Mouse (Mus musculus) hindbrain, embryonic 14.5 days (tissue): ENCODE data around the gene Sipa1l2. TPM values are rescaled to one million over a fixed set of nuclear protein-coding genes. Genes with fewer than 3 reads are reported as not detected.
"Not testable (repeated sequence)": the region's sequence is repeated elsewhere in the genome, so short reads cannot be mapped to it uniquely, and the experiment has no call there.

ENCODE experiments used
- ATAC-seq: fragments of 200-750 bp; cut with Nextera tagmentation; 2 replicates; pipeline ENCODE4 v1.8.0; 2017; ENCODE audit warnings: moderate number of reproducible peaks, mild to moderate bottlenecking, moderate TSS enrichment, moderate library complexity; ENCODE audit not compliant: low FRiP score
- DNase-seq: peaks from one replicate; pipeline ENCODE4 v3.0.0-alpha.2; 2015; ENCODE audit warnings: low spot score
- H3K27ac ChIP-seq: fragments of 300-500 bp; sonication (generic); 2 replicates; pipeline ENCODE4 v1.5.1; 2014; ENCODE audit warnings: mild to moderate bottlenecking, moderate library complexity
- H3K27me3 ChIP-seq: fragments of 300-500 bp; sonication (generic); 2 replicates; pipeline ENCODE4 v1.6.1; 2014; ENCODE audit warnings: mild to moderate bottlenecking, low read length, mixed read lengths; ENCODE audit not compliant: control insufficient read depth, insufficient read depth
- H3K36me3 ChIP-seq: fragments of 300-500 bp; sonication (generic); replicated peaks from 2 replicates; pipeline ENCODE4 v1.6.1; 2014; ENCODE audit not compliant: control insufficient read depth, insufficient read depth
- H3K4me1 ChIP-seq: fragments of 300-500 bp; sonication (generic); replicated peaks from 2 replicates; pipeline ENCODE4 v1.6.1; 2014; ENCODE audit warnings: antibody characterized with exemption, low read length, mixed read lengths; ENCODE audit not compliant: control insufficient read depth, insufficient read depth
- H3K4me2 ChIP-seq: fragments of 300-500 bp; sonication (generic); replicated peaks from 2 replicates; pipeline ENCODE4 v1.6.1; 2014; ENCODE audit warnings: mild to moderate bottlenecking, moderate library complexity
- H3K4me3 ChIP-seq: fragments of 300-500 bp; sonication (generic); replicated peaks from 2 replicates; pipeline ENCODE4 v1.5.1; 2014; ENCODE audit warnings: mild to moderate bottlenecking, low read length
- H3K9ac ChIP-seq: fragments of 300-500 bp; sonication (generic); 2 replicates; pipeline ENCODE4 v1.6.1; 2014
- H3K9me3 ChIP-seq: fragments of 300-500 bp; sonication (generic); 2 replicates; pipeline ENCODE4 v1.6.1; 2016; ENCODE audit warnings: low read length; ENCODE audit not compliant: control insufficient read depth
- WGBS: fragments of 180-500 bp; shearing (Covaris S2); extraction: QIAGEN DNeasy Blood & Tissue Kit; methylation state at CpG from one replicate; pipeline ENCODE4 v1.1.7; 2014; 5-methylcytosine and 5-hydroxymethylcytosine counted together
- polyA plus RNA-seq: library from polyadenylated mRNA; unstranded; fragments of >200 nt; fragmentation: Nextera tagmentation; extraction: Ambion mirVana; gene quantifications from 2 replicates; pipeline ENCODE4 v1.2.1, GENCODE M21; 2014

Gene Sipa1l2
- polyA plus RNA-seq, 1 experiment from 2014 or later = 22.1 TPM

GRCm38 (mm10) chr8:125416146-125416545, 153.5 kb downstream of the Sipa1l2 start:
- Histone ChIP-seq H3K36me3 (peaks cover 28% of the 10 kb centered on the region), H3K9ac (no peak overlapping the region), H3K4me3 (no peak overlapping the region), H3K27me3 (no peaks in the 10 kb centered on the region), H3K9me3 (no peaks in the 10 kb centered on the region), H3K4me1 (peaks cover 10% of the 10 kb centered on the region; the same call in 1 of the 2 replicates), H3K4me2 (no peak overlapping the region), H3K27ac (no peak overlapping the region)
- DNase-seq (no peak), ATAC-seq (no peak)
- 81% methylated on average over 6 of the region's 6 CpGs for WGBS

GRCm38 (mm10) chr8:125414651-125415050, 155.0 kb downstream of the Sipa1l2 start:
- DNase-seq (no peak), ATAC-seq (no peak)
- peaks cover 20% of the 10 kb centered on the region for H3K36me3 ChIP-seq
- 88% methylated on average over 8 of the region's 8 CpGs for WGBS
- no peak overlapping the region for H3K27ac ChIP-seq
- no peaks in the 10 kb centered on the region for H3K27me3 ChIP-seq
- no peak overlapping the region for H3K9ac ChIP-seq
- H3K4me3 ChIP-seq = no peak overlapping the region
- H3K4me1 ChIP-seq = peaks cover 10% of the 10 kb centered on the region; the same call in 1 of the 2 replicates
- H3K4me2 ChIP-seq = no peak overlapping the region
- H3K9me3 ChIP-seq = no peaks in the 10 kb centered on the region

- DNase-seq (no peak), ATAC-seq (no peak)
Observed at GRCm38 (mm10) chr8:125413001-125413909, 156.4 kb downstream of the Sipa1l2 start.

GRCm38 (mm10) chr8:125410646-125411045, 159.0 kb downstream of the Sipa1l2 start:
- Histone ChIP-seq H3K9me3 (no peaks in the 10 kb centered on the region), H3K36me3 (no peaks in the 10 kb centered on the region), H3K27ac (no peak overlapping the region), H3K4me3 (no peak overlapping the region), H3K4me2 (no peak overlapping the region), H3K4me1 (peaks cover 17% of the 10 kb centered on the region; the same call in 1 of the 2 replicates), H3K9ac (no peak overlapping the region), H3K27me3 (no peaks in the 10 kb centered on the region)
- WGBS = 67% methylated on average over 5 of the region's 5 CpGs
- DNase-seq (no peak), ATAC-seq (no peak)

More at GRCm38 (mm10) chr8:125413001-125413909, 156.4 kb downstream of the Sipa1l2 start:
- H3K9ac ChIP-seq = no peak overlapping the region
- H3K27ac ChIP-seq = no peak overlapping the region; the same call in 1 of the 2 replicates
- H3K27me3 ChIP-seq = no peaks in the 10 kb centered on the region
- H3K4me1 ChIP-seq = peaks cover 10% of the 10 kb centered on the region; the same call in 1 of the 2 replicates
- no peak overlapping the region for H3K4me3 ChIP-seq
- no peak overlapping the region for H3K4me2 ChIP-seq
- H3K36me3 ChIP-seq = peaks cover 6% of the 10 kb centered on the region; the same call in 1 of the 2 replicates
- WGBS = 27% methylated on average over 13 of the region's 13 CpGs
- no peaks in the 10 kb centered on the region for H3K9me3 ChIP-seq

GRCm38 (mm10) chr8:125407672-125408071, 161.9 kb downstream of the Sipa1l2 start:
- no peak overlapping the region for H3K9ac ChIP-seq
- no peaks in the 10 kb centered on the region for H3K27me3 ChIP-seq
- no peak for DNase-seq
- H3K36me3 ChIP-seq = no peaks in the 10 kb centered on the region
- ATAC-seq = no peak
- H3K4me1 ChIP-seq = peaks cover 7% of the 10 kb centered on the region; the same call in 1 of the 2 replicates
- no peak overlapping the region for H3K27ac ChIP-seq
- H3K4me3 ChIP-seq = no peak overlapping the region
- no peak overlapping the region for H3K4me2 ChIP-seq
- no peaks in the 10 kb centered on the region for H3K9me3 ChIP-seq
- WGBS = 10% methylated on average over 9 of the region's 9 CpGs

- DNase-seq (no peak), ATAC-seq (no peak)
- Histone ChIP-seq H3K9ac (no peak overlapping the region), H3K4me1 (0 out of 2 replicates have a peak, but pooled peaks cover 7% of the 10 kb centered on the region), H3K27ac (no peak overlapping the region), H3K4me3 (no peak overlapping the region), H3K36me3 (no peaks in the 10 kb centered on the region), H3K27me3 (no peaks in the 10 kb centered on the region), H3K4me2 (no peak overlapping the region), H3K9me3 (no peaks in the 10 kb centered on the region)
- 54% methylated on average over 5 of the region's 5 CpGs for WGBS
Observed at GRCm38 (mm10) chr8:125406453-125406852, 163.2 kb downstream of the Sipa1l2 start.

- no peak overlapping the region for H3K27ac ChIP-seq
- H3K4me3 ChIP-seq = no peak overlapping the region
- WGBS = 87% methylated on average over 3 of the region's 3 CpGs
- DNase-seq (no peak), ATAC-seq (no peak)
- no peak overlapping the region for H3K4me2 ChIP-seq
- H3K9ac ChIP-seq = no peak overlapping the region
- H3K9me3 ChIP-seq = no peaks in the 10 kb centered on the region
- no peaks in the 10 kb centered on the region for H3K4me1 ChIP-seq
- H3K27me3 ChIP-seq = no peaks in the 10 kb centered on the region
- no peaks in the 10 kb centered on the region for H3K36me3 ChIP-seq
Observed at GRCm38 (mm10) chr8:125401350-125401749, 168.3 kb downstream of the Sipa1l2 start.

- 37% methylated on average over 11 of the region's 14 CpGs for WGBS
- H3K4me2 ChIP-seq = no peak overlapping the region
- no peaks in the 10 kb centered on the region; the same call in 1 of the 2 replicates for H3K4me1 ChIP-seq
- H3K9me3 ChIP-seq = no peaks in the 10 kb centered on the region
- ATAC-seq (no peak), DNase-seq (no peak)
- H3K27ac ChIP-seq = no peak overlapping the region
- no peak overlapping the region for H3K9ac ChIP-seq
- H3K27me3 ChIP-seq = no peaks in the 10 kb centered on the region
- no peak overlapping the region for H3K4me3 ChIP-seq
- H3K36me3 ChIP-seq = no peaks in the 10 kb centered on the region
Observed at GRCm38 (mm10) chr8:125397981-125398380, 171.6 kb downstream of the Sipa1l2 start.

- not testable (repeated sequence) for H3K27me3 ChIP-seq, ATAC-seq, H3K9ac ChIP-seq, DNase-seq, H3K36me3 ChIP-seq, H3K4me3 ChIP-seq, H3K9me3 ChIP-seq, H3K4me1 ChIP-seq, H3K4me2 ChIP-seq, H3K27ac ChIP-seq
- WGBS = 81% methylated on average over 8 of the region's 8 CpGs
Observed at GRCm38 (mm10) chr8:125395682-125396081, 173.9 kb downstream of the Sipa1l2 start.
